Mouse (Mus musculus): ENCODE measurements around the gene Chrna5.
"Not testable (repeated sequence)": the region's sequence is repeated elsewhere in the genome, so short reads cannot be mapped to it uniquely, and the experiment has no call there.

Gene Chrna5

GRCm38 (mm10) chr9:54980674-54981073 is at the start of gene Chrna5:
Chrna5 (plus strand) TSS chr9:54980880.
- DNase-seq = no peak

GRCm38 (mm10) chr9:54931765-54932164 is 48.9 kb upstream of the Chrna5 start:
- DNase-seq = peak in 1 of 2 experiments; percentile 22

- DNase-seq = peak in 1 of 2 experiments; percentile 50
These were observed 48.3 kb upstream of the Chrna5 start for GRCm38 (mm10) chr9:54932379-54932778.

- DNase-seq = peak; percentile 41 to 68
These were observed 38.6 kb upstream of the Chrna5 start for GRCm38 (mm10) chr9:54942071-54942470.

GRCm38 (mm10) chr9:54944467-54944866 is 36.2 kb upstream of the Chrna5 start:
- no peak for DNase-seq

- DNase-seq = no peak
These were observed 34.4 kb upstream of the Chrna5 start for GRCm38 (mm10) chr9:54946256-54946655.

GRCm38 (mm10) chr9:54949465-54949864 is 31.2 kb upstream of the Chrna5 start:
- DNase-seq = no peak

GRCm38 (mm10) chr9:54950162-54950561 is 30.5 kb upstream of the Chrna5 start:
- not testable (repeated sequence) for DNase-seq

GRCm38 (mm10) chr9:54950575-54951321 is 29.9 kb upstream of the Chrna5 start, which contains the start of the genes Psma4 and AY074887:
Psma4 (plus strand) TSS chr9:54950790.
AY074887 (minus strand) TSS chr9:54950998.
- DNase-seq = peak; percentile 92 to 95

- no peak for DNase-seq
These were observed 19.6 kb upstream of the Chrna5 start for GRCm38 (mm10) chr9:54961059-54961458.

GRCm38 (mm10) chr9:54963669-54964068 is 17.0 kb upstream of the Chrna5 start:
- no peak for DNase-seq

GRCm38 (mm10) chr9:54969972-54970637 is 10.6 kb upstream of the Chrna5 start:
- no peak for DNase-seq

- DNase-seq = peak; percentile 43 to 52
These were observed 861 bp downstream of the Chrna5 start for GRCm38 (mm10) chr9:54981291-54982191.

GRCm38 (mm10) chr9:54982401-54982800 is 1.7 kb downstream of the Chrna5 start:
- no peak for DNase-seq

- DNase-seq = no peak
These were observed 9.7 kb downstream of the Chrna5 start for GRCm38 (mm10) chr9:54990362-54990761.

GRCm38 (mm10) chr9:54994381-54994780 is 13.7 kb downstream of the Chrna5 start:
- DNase-seq = no peak

- no peak for DNase-seq
These were observed 15.0 kb downstream of the Chrna5 start for GRCm38 (mm10) chr9:54995645-54996044.

- no peak for DNase-seq
These were observed 22.9 kb downstream of the Chrna5 start for GRCm38 (mm10) chr9:55003609-55004008.

GRCm38 (mm10) chr9:55009692-55010091 is 29.0 kb downstream of the Chrna5 start:
- no peak for DNase-seq

- no peak for DNase-seq
These were observed 30.1 kb downstream of the Chrna5 start for GRCm38 (mm10) chr9:55010588-55011350.

GRCm38 (mm10) chr9:55016926-55017325 is 36.2 kb downstream of the Chrna5 start:
- DNase-seq = no peak

- DNase-seq = no peak
These were observed 42.6 kb downstream of the Chrna5 start for GRCm38 (mm10) chr9:55023326-55023725.
